Mouse (Mus musculus) liver, embryonic 16.5 days (tissue): ENCODE data around the gene Mtrr. TPM values are rescaled to one million over a fixed set of nuclear protein-coding genes. Genes with fewer than 3 reads are reported as not detected.
"Not testable (repeated sequence)": the region's sequence is repeated elsewhere in the genome, so short reads cannot be mapped to it uniquely, and the experiment has no call there.

Experiments
- ATAC-seq: fragments of 200-750 bp; cut with Nextera tagmentation; 2 replicates; pipeline ENCODE4 v1.8.0; 2017; ENCODE audit warnings: low read depth, mild to moderate bottlenecking, moderate number of reproducible peaks, moderate library complexity
- H3K27ac ChIP-seq: fragments of 300-500 bp; sonication (generic); 2 replicates; pipeline ENCODE4 v1.5.1; 2014; ENCODE audit warnings: mild to moderate bottlenecking, low read length
- H3K27me3 ChIP-seq: fragments of 300-500 bp; sonication (generic); 2 replicates; pipeline ENCODE4 v1.6.1; 2014; ENCODE audit warnings: low read depth, low read length, mixed read lengths; ENCODE audit not compliant: control insufficient read depth, insufficient read depth
- H3K36me3 ChIP-seq: fragments of 300-500 bp; sonication (generic); 2 replicates; pipeline ENCODE4 v1.6.1; 2014; ENCODE audit warnings: mild to moderate bottlenecking; ENCODE audit not compliant: control insufficient read depth, insufficient read depth
- H3K4me1 ChIP-seq: fragments of 300-500 bp; sonication (generic); 2 replicates; pipeline ENCODE4 v1.6.1; 2014; ENCODE audit warnings: low read depth, low read length, mixed read lengths; ENCODE audit not compliant: control insufficient read depth
- H3K4me2 ChIP-seq: fragments of 300-500 bp; sonication (generic); 2 replicates; pipeline ENCODE4 v1.6.1; 2014; ENCODE audit warnings: low read depth, low read length, mixed read lengths
- H3K4me3 ChIP-seq: fragments of 300-500 bp; sonication (generic); 2 replicates; pipeline ENCODE4 v1.5.1; 2014; ENCODE audit warnings: low read depth, mild to moderate bottlenecking, low read length
- H3K9ac ChIP-seq: fragments of 300-500 bp; sonication (generic); 2 replicates; pipeline ENCODE4 v1.6.1; 2014; ENCODE audit warnings: low read depth, low read length
- H3K9me3 ChIP-seq: fragments of 300-500 bp; sonication (generic); replicated peaks from 2 replicates; pipeline ENCODE4 v1.6.1; 2016; ENCODE audit warnings: low read length; ENCODE audit not compliant: control insufficient read depth
- WGBS: fragments of 180-500 bp; shearing (Covaris S2); extraction: QIAGEN DNeasy Blood & Tissue Kit; methylation state at CpG from one replicate; pipeline ENCODE4 v1.1.7; 2014; ENCODE audit not compliant: insufficient replicate concordance; 5-methylcytosine and 5-hydroxymethylcytosine counted together
- polyA plus RNA-seq: library from polyadenylated mRNA; unstranded; fragments of >200 nt; fragmentation: Nextera tagmentation; extraction: Ambion mirVana; gene quantifications from 2 replicates; pipeline ENCODE4 v1.2.1, GENCODE M21; 2015

Gene Mtrr
- polyA plus RNA-seq, 1 experiment from 2014 or later: 7.5 TPM

GRCm38 (mm10) chr13:68572966-68573913 is 8.7 kb downstream of the Mtrr start:
- H3K36me3 ChIP-seq: peaks cover 4% of the 10 kb centered on the region
- no peaks in the 10 kb centered on the region for H3K9me3 ChIP-seq
- no peak overlapping the region for H3K9ac ChIP-seq
- H3K4me1 ChIP-seq: no peaks in the 10 kb centered on the region
- WGBS: 73% methylated on average over 10 of the region's 10 CpGs
- no peaks in the 10 kb centered on the region for H3K27me3 ChIP-seq
- no peak overlapping the region for H3K4me2 ChIP-seq
- no peak overlapping the region for H3K4me3 ChIP-seq
- H3K27ac ChIP-seq: no peak overlapping the region
- no peak for ATAC-seq

- no peak overlapping the region for H3K9ac ChIP-seq
- no peaks in the 10 kb centered on the region for H3K9me3 ChIP-seq
- no peak overlapping the region for H3K27ac ChIP-seq
- no peak for ATAC-seq
- H3K4me3 ChIP-seq: no peak overlapping the region
- no peaks in the 10 kb centered on the region for H3K4me1 ChIP-seq
- H3K27me3 ChIP-seq: no peaks in the 10 kb centered on the region
- H3K4me2 ChIP-seq: no peak overlapping the region
- WGBS: 77% methylated on average over 19 of the region's 19 CpGs
- peaks cover 4% of the 10 kb centered on the region for H3K36me3 ChIP-seq
Measured at GRCm38 (mm10) chr13:68572247-68572646, 9.7 kb downstream of the Mtrr start.

GRCm38 (mm10) chr13:68569589-68570336 is 12.2 kb downstream of the Mtrr start:
- no peak overlapping the region for H3K4me3 ChIP-seq
- no peak for ATAC-seq
- no peaks in the 10 kb centered on the region for H3K4me1 ChIP-seq
- WGBS: 67% methylated on average over 17 of the region's 17 CpGs
- H3K9ac ChIP-seq: no peak overlapping the region
- no peak overlapping the region for H3K4me2 ChIP-seq
- H3K9me3 ChIP-seq: no peaks in the 10 kb centered on the region
- no peak overlapping the region for H3K27ac ChIP-seq
- H3K36me3 ChIP-seq: peaks cover 4% of the 10 kb centered on the region
- no peaks in the 10 kb centered on the region for H3K27me3 ChIP-seq

GRCm38 (mm10) chr13:68568548-68568947 is 13.4 kb downstream of the Mtrr start:
- H3K36me3 ChIP-seq: peaks cover 11% of the 10 kb centered on the region
- H3K9ac ChIP-seq: no peak overlapping the region
- no peak overlapping the region for H3K4me3 ChIP-seq
- no peak for ATAC-seq
- no peaks in the 10 kb centered on the region for H3K9me3 ChIP-seq
- H3K4me2 ChIP-seq: no peak overlapping the region
- WGBS: 84% methylated on average over 11 of the region's 11 CpGs
- H3K27ac ChIP-seq: no peak overlapping the region
- H3K4me1 ChIP-seq: no peaks in the 10 kb centered on the region
- H3K27me3 ChIP-seq: no peaks in the 10 kb centered on the region

DNA sequence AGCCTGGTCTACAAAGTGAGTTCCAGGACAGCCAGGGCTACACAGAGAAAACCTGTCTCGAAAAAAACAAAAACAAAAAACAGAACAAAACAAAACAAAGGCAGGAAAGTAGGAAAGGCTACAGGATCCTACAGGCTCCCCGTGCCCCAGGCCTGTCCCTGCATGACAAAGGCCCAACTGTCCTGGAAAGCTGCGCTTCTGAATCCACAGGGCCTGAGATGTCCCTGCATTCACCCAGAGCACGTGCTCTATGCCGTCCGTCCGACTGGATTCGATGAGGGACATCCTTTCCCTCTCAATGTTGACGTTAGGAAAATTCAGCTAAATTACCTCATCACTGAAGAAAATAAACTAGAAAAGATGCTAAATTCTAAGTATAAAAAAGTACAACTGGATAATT is 13.8 kb downstream of the Mtrr start:
- H3K4me1 ChIP-seq: no peaks in the 10 kb centered on the region
- H3K4me3 ChIP-seq: no peak overlapping the region
- WGBS: 84% methylated on average over 9 of the region's 9 CpGs
- peaks cover 11% of the 10 kb centered on the region for H3K36me3 ChIP-seq
- H3K4me2 ChIP-seq: no peak overlapping the region
- H3K9ac ChIP-seq: no peak overlapping the region
- H3K27me3 ChIP-seq: no peaks in the 10 kb centered on the region
- H3K27ac ChIP-seq: no peak overlapping the region
- H3K9me3 ChIP-seq: no peaks in the 10 kb centered on the region
- no peak for ATAC-seq

DNA sequence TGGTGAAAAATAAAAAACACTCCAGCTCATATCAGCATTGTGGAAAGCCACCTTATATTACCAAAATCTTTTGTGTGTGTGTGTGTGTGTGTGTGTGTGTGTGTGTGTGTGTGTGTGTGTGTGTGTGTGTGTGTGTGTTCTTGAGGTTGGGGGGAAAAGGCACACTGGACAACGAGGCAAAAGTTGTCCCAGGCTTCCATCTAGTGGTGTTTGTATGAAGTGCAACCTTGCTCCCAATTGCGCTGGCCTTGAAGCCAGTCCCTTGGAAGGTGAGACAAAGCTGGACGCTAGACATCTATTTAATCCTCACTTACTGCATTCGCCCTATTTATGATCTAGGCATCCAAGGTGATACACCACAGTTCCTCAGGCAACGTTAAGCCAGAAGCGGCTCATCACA is 28.6 kb downstream of the Mtrr start:
- not testable (repeated sequence) for H3K9me3 ChIP-seq, H3K4me2 ChIP-seq, ATAC-seq, H3K27ac ChIP-seq, H3K36me3 ChIP-seq, H3K27me3 ChIP-seq, H3K4me3 ChIP-seq, H3K4me1 ChIP-seq, H3K9ac ChIP-seq
- 19% methylated on average over 4 of the region's 6 CpGs for WGBS

Other genes starting within 250 kb of the Mtrr start
- 11.2 and 11.9 TPM in 2 replicates for gene Fastkd3, start 85 bp upstream of the Mtrr start, polyA plus RNA-seq
- not detected in 2 replicates for gene 1700001L19Rik, start 15.3 kb upstream of the Mtrr start, polyA plus RNA-seq